Mouse (Mus musculus) stomach, postnatal 0 days (tissue): ENCODE data around the gene Ankib1.

Experiments
- CTCF ChIP-seq: IDR thresholded peaks from 2 replicates; pipeline ENCODE4 v1.5.1; 2016; ENCODE audit warnings: antibody characterized with exemption, low read depth, mild to moderate bottlenecking, moderate library complexity
- EP300 ChIP-seq: optimal IDR thresholded peaks from 2 replicates; pipeline ENCODE3; 2016; ENCODE audit warnings: antibody characterized with exemption

DNA sequence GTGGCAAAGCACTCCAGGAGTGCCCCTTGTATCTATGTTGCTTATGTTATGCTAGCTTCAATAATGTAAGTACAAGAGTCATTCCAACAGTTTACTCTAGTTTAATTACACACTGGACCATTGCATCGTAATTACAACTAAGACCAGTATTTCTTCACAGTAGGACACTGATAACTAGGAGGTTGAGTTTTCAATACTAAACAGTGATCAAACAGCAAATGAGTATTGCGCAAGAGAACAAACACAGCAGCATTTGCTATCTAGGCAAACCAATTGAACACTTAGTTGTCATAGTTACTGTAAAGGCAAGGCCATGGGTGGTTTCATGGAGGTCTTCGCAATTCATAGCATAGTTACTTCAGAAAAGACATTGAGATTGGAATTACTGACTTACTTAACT lies 111.4 kb downstream of the Ankib1 start:
- no peak for TF ChIP-seq CTCF
- no peak for TF ChIP-seq EP300
